Mouse (Mus musculus) limb, embryonic 10.5 days (tissue): ENCODE data around the gene Grin2c. TPM values are rescaled to one million over a fixed set of nuclear protein-coding genes. Genes with fewer than 3 reads are reported as not detected.

Experiments
- DNase-seq: peaks from one replicate; pipeline ENCODE4 v3.0.0-alpha.2; 2017; ENCODE audit warnings: low spot score
- H3K27ac ChIP-seq: fragments of 300-500 bp; sonication (generic); 2 replicates; pipeline ENCODE4 v1.5.1; 2016; ENCODE audit warnings: mild to moderate bottlenecking
- H3K27me3 ChIP-seq: fragments of 300-500 bp; sonication (generic); 2 replicates; pipeline ENCODE4 v1.6.1; 2016; ENCODE audit warnings: low read depth, mild to moderate bottlenecking; ENCODE audit not compliant: poor library complexity, severe bottlenecking
- H3K36me3 ChIP-seq: fragments of 300-500 bp; sonication (generic); 2 replicates; pipeline ENCODE4 v1.6.1; 2016; ENCODE audit warnings: mild to moderate bottlenecking, moderate library complexity
- H3K4me1 ChIP-seq: fragments of 300-500 bp; sonication (generic); 2 replicates; pipeline ENCODE4 v1.6.1; 2016
- H3K4me3 ChIP-seq: fragments of 300-500 bp; sonication (generic); 2 replicates; pipeline ENCODE4 v1.5.1; 2016; ENCODE audit warnings: mild to moderate bottlenecking, moderate library complexity
- H3K9me3 ChIP-seq: fragments of 300-500 bp; sonication (generic); replicated peaks from 2 replicates; pipeline ENCODE4 v1.6.1; 2016; ENCODE audit warnings: mild to moderate bottlenecking
- WGBS: fragments of 180-500 bp; shearing (Covaris S2); methylation state at CpG from one replicate; pipeline ENCODE4 v1.1.7; 2016; 5-methylcytosine and 5-hydroxymethylcytosine counted together
- polyA plus RNA-seq: library from polyadenylated mRNA; unstranded; fragments of >200 nt; fragmentation: Nextera tagmentation; extraction: Ambion mirVana; gene quantifications from 2 replicates; pipeline ENCODE4 v1.2.1, GENCODE M21; 2016

Gene Grin2c
- polyA plus RNA-seq = 0.11 and 0.34 TPM in 2 replicates

- peak; percentile 49 for DNase-seq
- peaks cover 39% of the 10 kb centered on the region for H3K4me1 ChIP-seq
- no peaks in the 10 kb centered on the region for H3K9me3 ChIP-seq
- H3K4me3 ChIP-seq = peak within 1 kb of the TSS; percentile 54
- H3K27ac ChIP-seq = peak within 1 kb of the TSS; percentile 27; the same call in 1 of the 2 replicates
- H3K27me3 ChIP-seq = peaks cover 80% of the 10 kb centered on the region
- peaks cover 19% of the 10 kb centered on the region for H3K36me3 ChIP-seq
- WGBS = 6% methylated on average over 50 of the region's 50 CpGs
Measured at GRCm38 (mm10) chr11:115267061-115267883, at the start of gene Grin2c. Gene Grin2c (minus strand): TSS chr11:115267243.

- WGBS = 51% methylated on average over 2 of the region's 2 CpGs
- Histone ChIP-seq H3K27me3 (peaks cover 93% of the 10 kb centered on the region), H3K36me3 (no peaks in the 10 kb centered on the region), H3K27ac (no peak overlapping the region), H3K4me3 (no peak overlapping the region), H3K4me1 (peaks cover 12% of the 10 kb centered on the region), H3K9me3 (no peaks in the 10 kb centered on the region)
- no peak for DNase-seq
Measured at GRCm38 (mm10) chr11:115314249-115314648, 47.2 kb upstream of the Grin2c start.

GRCm38 (mm10) chr11:115308781-115309180 is 41.7 kb upstream of the Grin2c start:
- H3K4me3 ChIP-seq = no peak overlapping the region
- peaks cover 7% of the 10 kb centered on the region for H3K4me1 ChIP-seq
- H3K9me3 ChIP-seq = no peaks in the 10 kb centered on the region
- H3K27ac ChIP-seq = no peak overlapping the region
- H3K27me3 ChIP-seq = peaks cover 82% of the 10 kb centered on the region
- H3K36me3 ChIP-seq = no peaks in the 10 kb centered on the region
- WGBS = 70% methylated on average over 1 of the region's 1 CpGs
- no peak for DNase-seq

- Histone ChIP-seq H3K27me3 (peaks cover 63% of the 10 kb centered on the region), H3K4me3 (no peak within 1 kb of the TSS), H3K9me3 (no peaks in the 10 kb centered on the region), H3K36me3 (no peaks in the 10 kb centered on the region), H3K4me1 (peaks cover 7% of the 10 kb centered on the region), H3K27ac (no peak within 1 kb of the TSS)
- DNase-seq = no peak
- 20% methylated on average over 8 of the region's 8 CpGs for WGBS
Measured at GRCm38 (mm10) chr11:115306863-115307262, 39.8 kb upstream of the Grin2c start, which contains the start of gene Otop2. Gene Otop2 (plus strand): TSS chr11:115307163.

- Histone ChIP-seq H3K27me3 (peaks cover 55% of the 10 kb centered on the region), H3K4me1 (peaks cover 7% of the 10 kb centered on the region), H3K36me3 (no peaks in the 10 kb centered on the region), H3K9me3 (no peaks in the 10 kb centered on the region), H3K27ac (no peak overlapping the region), H3K4me3 (no peak overlapping the region)
- no peak for DNase-seq
- 67% methylated on average over 8 of the region's 8 CpGs for WGBS
Measured at GRCm38 (mm10) chr11:115303167-115303566, 36.1 kb upstream of the Grin2c start.

- WGBS = 94% methylated on average over 2 of the region's 2 CpGs
- no peaks in the 10 kb centered on the region for H3K9me3 ChIP-seq
- no peak for DNase-seq
- peaks cover 55% of the 10 kb centered on the region for H3K27me3 ChIP-seq
- no peak overlapping the region for H3K4me3 ChIP-seq
- H3K27ac ChIP-seq = no peak overlapping the region
- peaks cover 10% of the 10 kb centered on the region for H3K4me1 ChIP-seq
- H3K36me3 ChIP-seq = no peaks in the 10 kb centered on the region
Measured at GRCm38 (mm10) chr11:115301351-115301750, 34.3 kb upstream of the Grin2c start.

- Histone ChIP-seq H3K9me3 (no peaks in the 10 kb centered on the region), H3K27ac (no peak overlapping the region), H3K4me1 (peaks cover 10% of the 10 kb centered on the region), H3K4me3 (no peak overlapping the region), H3K36me3 (no peaks in the 10 kb centered on the region), H3K27me3 (peaks cover 55% of the 10 kb centered on the region)
- WGBS = 77% methylated on average over 4 of the region's 4 CpGs
- no peak for DNase-seq
Measured at GRCm38 (mm10) chr11:115300745-115301144, 33.7 kb upstream of the Grin2c start.

GRCm38 (mm10) chr11:115298160-115298559 is 31.1 kb upstream of the Grin2c start:
- 59% methylated on average over 8 of the region's 8 CpGs for WGBS

GRCm38 (mm10) chr11:115297214-115297826 is 30.3 kb upstream of the Grin2c start, which contains the start of gene Fads6:
Gene Fads6 (minus strand): TSS chr11:115297663.
- Histone ChIP-seq H3K36me3 (no peaks in the 10 kb centered on the region), H3K4me1 (peaks cover 10% of the 10 kb centered on the region), H3K27me3 (peaks cover 47% of the 10 kb centered on the region), H3K4me3 (peak within 1 kb of the TSS; percentile 60), H3K9me3 (no peaks in the 10 kb centered on the region), H3K27ac (peak within 1 kb of the TSS; percentile 27; the same call in 1 of the 2 replicates)
- peak; percentile 60 for DNase-seq
- WGBS = under 1% methylated on average over 44 of the region's 44 CpGs

More at GRCm38 (mm10) chr11:115298160-115298559, 31.1 kb upstream of the Grin2c start:
- Histone ChIP-seq H3K4me1 (peaks cover 10% of the 10 kb centered on the region), H3K4me3 (no peak overlapping the region), H3K36me3 (no peaks in the 10 kb centered on the region), H3K27ac (no peak overlapping the region), H3K27me3 (peaks cover 47% of the 10 kb centered on the region), H3K9me3 (no peaks in the 10 kb centered on the region)
- DNase-seq = no peak

GRCm38 (mm10) chr11:115296471-115297210 is 29.6 kb upstream of the Grin2c start:
- Histone ChIP-seq H3K27me3 (peaks cover 47% of the 10 kb centered on the region), H3K4me1 (peaks cover 10% of the 10 kb centered on the region), H3K36me3 (no peaks in the 10 kb centered on the region), H3K4me3 (peak overlapping the region; percentile 60), H3K9me3 (no peaks in the 10 kb centered on the region), H3K27ac (0 out of 2 replicates have a peak overlapping the region, but pooled peaks have one; percentile 27)
- WGBS = 58% methylated on average over 21 of the region's 21 CpGs
- DNase-seq = no peak

- Histone ChIP-seq H3K9me3 (no peaks in the 10 kb centered on the region), H3K4me3 (no peak overlapping the region), H3K4me1 (peaks cover 10% of the 10 kb centered on the region), H3K36me3 (no peaks in the 10 kb centered on the region), H3K27ac (no peak overlapping the region), H3K27me3 (peaks cover 47% of the 10 kb centered on the region)
- WGBS = 91% methylated on average over 11 of the region's 11 CpGs
- no peak for DNase-seq
Measured at GRCm38 (mm10) chr11:115295939-115296338, 28.9 kb upstream of the Grin2c start.

- H3K27ac ChIP-seq = no peak overlapping the region
- peaks cover 24% of the 10 kb centered on the region for H3K27me3 ChIP-seq
- H3K9me3 ChIP-seq = no peaks in the 10 kb centered on the region
- DNase-seq = no peak
- WGBS = 73% methylated on average over 14 of the region's 14 CpGs
- peaks cover 10% of the 10 kb centered on the region for H3K4me1 ChIP-seq
- no peak overlapping the region for H3K4me3 ChIP-seq
- no peaks in the 10 kb centered on the region for H3K36me3 ChIP-seq
Measured at GRCm38 (mm10) chr11:115292631-115293375, 25.8 kb upstream of the Grin2c start.
